Mouse (Mus musculus) left cerebral cortex, adult 9 months (tissue): Measurements from ENCODE around the gene Tmem131l.
A peak's percentile ranks its signal among the peaks of the same experiment; 100 is the strongest.

Experiments used
- DNase-seq, 2 experiments: peaks; one replicate each; pipeline ENCODE4 v3.0.0; 2022; ENCODE audit warnings: low spot score in 2 of 2

Gene Tmem131l

GRCm38 (mm10) chr3:84048729-84049175 lies 8.8 kb upstream of the Tmem131l start:
- DNase-seq = no peak

- DNase-seq = no peak
Measured at GRCm38 (mm10) chr3:84046206-84046605, 6.2 kb upstream of the Tmem131l start.

GRCm38 (mm10) chr3:84041739-84042138 lies 1.8 kb upstream of the Tmem131l start:
- DNase-seq = no peak

- DNase-seq = peak in 1 of 2 experiments; percentile 10
Measured at GRCm38 (mm10) chr3:84040476-84041082, 604 bp upstream of the Tmem131l start.

GRCm38 (mm10) chr3:84038981-84039645 lies 862 bp downstream of the Tmem131l start:
- peak in 1 of 2 experiments; percentile 22 for DNase-seq

GRCm38 (mm10) chr3:84038126-84038525 lies 1.8 kb downstream of the Tmem131l start:
- DNase-seq = no peak

- no peak for DNase-seq
Measured at GRCm38 (mm10) chr3:84037536-84037935, 2.4 kb downstream of the Tmem131l start.

- DNase-seq = no peak
Measured at GRCm38 (mm10) chr3:84036866-84037265, 3.1 kb downstream of the Tmem131l start.

GRCm38 (mm10) chr3:84035728-84036364 lies 4.1 kb downstream of the Tmem131l start:
- no peak for DNase-seq

GRCm38 (mm10) chr3:84034115-84034780 lies 5.7 kb downstream of the Tmem131l start:
- DNase-seq = no peak

GRCm38 (mm10) chr3:84032933-84033730 lies 6.8 kb downstream of the Tmem131l start:
- no peak for DNase-seq

- no peak for DNase-seq
Measured at GRCm38 (mm10) chr3:84032419-84032818, 7.6 kb downstream of the Tmem131l start.

GRCm38 (mm10) chr3:84031216-84031615 lies 8.8 kb downstream of the Tmem131l start:
- no peak for DNase-seq

- no peak for DNase-seq
Measured at GRCm38 (mm10) chr3:84028968-84029367, 11.0 kb downstream of the Tmem131l start.

- no peak for DNase-seq
Measured at GRCm38 (mm10) chr3:84027691-84028159, 12.2 kb downstream of the Tmem131l start.

GRCm38 (mm10) chr3:84024512-84025072 lies 15.4 kb downstream of the Tmem131l start:
- DNase-seq = no peak

GRCm38 (mm10) chr3:84022723-84023122 lies 17.3 kb downstream of the Tmem131l start:
- no peak for DNase-seq

- no peak for DNase-seq
Measured at GRCm38 (mm10) chr3:84022201-84022584, 17.8 kb downstream of the Tmem131l start.

GRCm38 (mm10) chr3:84021217-84022200 lies 18.5 kb downstream of the Tmem131l start:
- DNase-seq = no peak

GRCm38 (mm10) chr3:84020528-84020927 lies 19.4 kb downstream of the Tmem131l start:
- no peak for DNase-seq
